Mouse (Mus musculus) testis, adult 2 months (tissue): Measurements from ENCODE around the gene Nav2.

Experiments used
- CTCF ChIP-seq: fragments of 200-500 bp; IDR thresholded peaks from 2 replicates; pipeline ENCODE4 v1.5.1; 2012; ENCODE audit warnings: low read depth, mild to moderate bottlenecking, inconsistent platforms, low read length, moderate library complexity; ENCODE audit not compliant: control insufficient read depth, insufficient read depth, insufficient replicate concordance
- POLR2A ChIP-seq: fragments of 200-500 bp; IDR thresholded peaks from 2 replicates; pipeline ENCODE4 v1.6.1; 2012; ENCODE audit warnings: low read depth, mild to moderate bottlenecking, inconsistent platforms, low read length, moderate library complexity; ENCODE audit not compliant: control insufficient read depth

DNA sequence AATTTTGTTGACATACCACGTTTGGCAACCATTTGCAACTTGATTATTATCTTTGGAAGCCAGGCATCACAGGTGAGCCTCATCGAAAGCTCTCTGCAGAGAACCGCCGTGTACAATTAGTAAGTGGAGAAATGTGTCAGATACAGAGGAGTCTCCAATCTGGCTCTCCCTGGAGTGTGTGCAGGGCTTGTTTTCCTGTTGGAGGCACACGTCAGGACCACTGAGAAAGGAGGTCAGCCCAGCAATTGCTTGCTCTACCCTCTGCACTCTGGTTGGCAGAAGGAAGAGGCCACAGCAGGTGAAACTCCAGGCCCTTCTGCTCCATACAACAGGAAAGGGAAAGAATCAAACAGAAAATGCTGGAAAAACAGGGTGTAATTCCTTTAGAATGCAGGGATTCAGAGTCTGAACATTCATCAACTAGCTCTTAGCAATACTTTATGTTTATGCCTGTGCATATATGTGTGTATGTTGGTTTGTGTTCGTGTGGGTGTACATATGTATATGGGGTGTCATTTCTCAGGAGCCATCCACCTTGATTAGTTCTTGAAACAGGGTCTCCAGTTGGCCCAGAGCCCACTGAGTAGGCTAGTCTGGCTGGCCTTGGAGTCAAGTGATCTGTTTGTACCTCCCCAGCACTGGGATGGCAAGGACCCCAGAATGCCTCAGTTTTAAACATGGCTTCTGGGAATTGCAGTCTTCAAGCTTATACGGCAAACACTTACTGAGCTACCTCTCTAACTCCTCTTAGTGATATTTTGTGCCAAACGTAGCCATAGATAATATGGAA, 116.7 kb downstream of the Nav2 start:
- TF ChIP-seq POLR2A (no peak), CTCF (no peak)
